Mouse (Mus musculus): ENCODE data around the gene Asb15.

DNA sequence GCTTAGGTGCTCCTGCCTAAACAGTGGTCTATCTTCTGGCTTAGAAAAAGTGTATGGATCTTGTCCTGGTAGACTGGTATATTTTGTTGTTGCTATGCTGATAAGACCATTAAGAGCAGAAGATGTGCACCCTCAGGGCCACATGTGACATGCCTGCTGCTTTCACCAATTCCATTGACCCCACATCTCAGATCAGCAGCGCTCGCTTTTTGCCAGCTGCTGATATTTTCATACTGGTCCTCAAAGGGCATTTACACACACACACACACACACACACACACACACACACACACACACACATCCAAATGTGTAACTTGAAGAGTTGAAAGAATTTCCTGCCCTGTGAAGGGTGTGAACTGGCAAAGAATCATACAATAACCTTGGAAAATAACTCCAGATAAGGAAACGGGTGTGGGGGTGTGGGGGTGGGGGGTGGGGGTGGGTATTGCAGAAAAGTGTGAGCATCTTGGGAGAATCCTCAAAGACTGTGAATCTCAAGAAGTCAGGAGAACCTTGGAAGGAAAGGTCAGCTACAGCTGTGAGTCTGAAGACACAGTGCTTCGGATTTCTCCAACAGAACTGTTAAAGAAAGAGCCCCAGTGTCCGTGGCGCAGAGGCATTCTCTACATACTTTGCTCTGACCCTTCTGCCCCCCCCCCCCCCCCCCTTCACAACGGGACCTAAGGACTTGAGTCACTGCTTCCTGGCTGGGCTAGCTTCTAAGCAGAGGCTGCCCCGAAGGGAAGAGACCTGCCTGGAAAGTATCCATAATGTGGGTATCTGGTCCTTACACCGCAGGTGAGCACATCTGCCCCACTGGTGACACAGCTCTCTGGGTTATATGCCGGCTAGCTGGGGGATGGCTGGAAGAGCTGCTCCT, 57.7 kb downstream of the Asb15 start:
- TF ChIP-seq CTCF (IDR thresholded peaks at IDR 0.05; ENCODE audit: borderline replicate concordance, extremely low read depth, insufficient read depth, insufficient read length) (no peak), POLR2A (IDR thresholded peaks at IDR 0.05; ENCODE audit: borderline replicate concordance, extremely low read depth, insufficient read depth, insufficient read length, poor library complexity, severe bottlenecking) (no peak)
